Mouse (Mus musculus): ENCODE data around the gene Gjc1.

Gene Gjc1

DNA sequence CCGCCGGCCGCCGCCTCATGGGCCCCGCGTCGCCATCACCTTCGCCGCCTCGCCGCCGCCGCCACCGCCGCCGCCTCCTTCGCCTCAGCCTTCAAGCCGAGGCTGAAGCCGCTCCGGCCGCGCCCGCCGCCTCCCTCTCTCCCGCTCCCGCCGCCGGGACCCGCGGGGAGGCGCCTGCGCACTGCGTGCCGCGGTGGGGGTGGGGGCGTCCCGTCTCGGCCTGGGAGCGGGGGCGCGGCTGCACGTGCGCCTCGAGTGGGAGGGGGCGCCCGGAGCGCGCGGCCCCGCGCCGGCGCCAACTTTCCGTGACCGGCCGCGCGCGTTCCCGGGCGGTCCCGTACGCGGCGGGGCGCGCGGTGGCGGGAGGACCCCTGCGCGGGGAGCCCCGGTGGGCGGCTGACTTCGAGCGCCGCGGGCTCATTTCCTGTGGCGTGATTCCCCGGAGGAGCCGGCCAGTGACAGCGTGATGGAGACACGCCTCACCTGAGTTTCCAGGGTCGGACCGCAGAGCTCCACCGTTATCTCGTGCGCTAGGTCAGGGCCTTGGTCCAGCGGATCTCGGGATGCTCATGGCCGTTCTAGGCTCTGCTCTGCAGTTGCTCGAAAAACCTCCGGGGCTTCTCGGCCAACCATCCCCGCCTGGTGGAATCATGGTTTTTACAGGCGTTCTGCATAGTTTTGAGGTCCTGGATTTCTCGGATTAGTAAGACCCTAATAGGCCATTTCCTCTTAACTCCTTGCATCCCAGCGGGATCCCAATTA is at the start of gene Gjc1:
Gjc1 (minus strand) TSS at position 680 of the 762 bp plus-strand sequence.
- peak; percentile 38 to 54 for DNase-seq

DNA sequence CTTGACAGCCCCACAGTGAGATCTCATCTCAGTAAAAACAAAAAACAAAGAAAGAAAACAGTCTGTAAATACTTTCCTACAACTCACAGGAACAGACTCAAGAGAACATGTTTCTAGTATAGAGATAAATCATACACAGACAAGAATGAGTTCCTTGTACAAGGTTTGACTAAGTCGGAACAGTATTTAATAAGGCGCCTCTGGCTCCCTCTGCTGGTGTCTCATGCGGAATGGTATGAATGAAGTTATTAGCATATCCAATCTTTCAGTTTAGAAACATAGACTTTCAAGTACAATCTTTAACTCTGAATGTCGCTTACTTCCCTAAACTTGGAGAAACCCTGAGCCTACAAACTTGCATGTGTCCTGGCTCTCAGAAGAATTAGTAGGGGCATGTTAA is 44.8 kb upstream of the Gjc1 start:
- DNase-seq, result peak; percentile 42 to 54

DNA sequence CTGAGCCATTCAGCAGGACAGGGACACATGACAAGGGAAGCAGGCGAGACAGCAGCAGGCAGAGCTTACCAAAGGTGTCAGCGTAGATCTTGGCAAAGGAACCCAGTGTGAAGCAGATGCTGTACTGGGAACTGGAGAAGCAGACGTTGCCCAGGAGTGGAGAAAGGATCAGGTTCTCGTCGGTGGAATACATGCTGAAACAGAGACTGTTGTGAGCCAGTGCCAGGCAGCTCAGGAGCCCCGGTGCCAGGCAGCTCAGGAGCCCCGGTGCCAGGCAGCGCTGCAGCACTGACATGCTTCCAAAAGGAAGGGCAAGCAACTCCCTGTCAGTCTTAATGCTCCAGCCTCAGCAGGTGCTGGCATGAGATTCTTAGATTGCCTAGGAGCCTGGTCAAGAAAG is 40.4 kb upstream of the Gjc1 start:
- no peak for DNase-seq

DNA sequence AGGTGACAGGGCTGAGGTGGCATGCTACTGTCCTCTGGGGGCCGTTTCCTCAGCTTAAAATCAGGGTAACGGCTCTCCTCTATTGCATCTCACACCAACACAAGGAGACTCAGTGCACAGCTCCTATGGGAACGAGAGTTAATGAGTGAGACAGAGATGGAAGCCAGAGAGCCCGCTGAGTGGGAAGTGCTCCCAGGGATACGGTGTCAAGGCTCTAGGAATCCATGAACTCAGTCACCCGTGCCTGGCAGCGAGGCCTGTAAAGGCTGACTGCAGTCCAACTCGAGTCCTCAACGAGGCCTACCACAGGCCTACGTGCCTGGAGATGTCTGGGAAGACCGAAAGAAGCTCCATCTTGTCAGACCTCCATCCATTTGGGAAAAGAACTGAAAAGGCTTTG is 39.5 kb upstream of the Gjc1 start:
- DNase-seq, result no peak

DNA sequence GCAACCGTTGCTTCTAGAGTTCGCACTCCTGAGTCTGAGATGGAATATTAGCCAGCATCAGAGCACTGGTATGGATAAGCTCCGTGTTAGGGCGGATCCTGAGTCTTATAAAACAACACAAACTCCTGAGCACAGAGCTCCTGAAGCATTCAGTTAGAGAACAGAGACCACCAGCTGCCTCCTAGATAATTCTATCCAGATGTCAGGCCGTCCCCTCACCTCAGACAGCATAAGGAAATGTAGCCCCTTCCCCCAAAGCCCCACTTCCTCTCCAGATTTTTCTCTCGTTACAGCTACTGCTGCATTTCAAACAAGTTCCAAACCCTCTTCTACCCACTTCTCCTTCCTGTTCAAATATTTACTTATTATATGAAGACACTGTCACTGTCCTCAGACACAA is 36.4 kb upstream of the Gjc1 start:
- no peak for DNase-seq

DNA sequence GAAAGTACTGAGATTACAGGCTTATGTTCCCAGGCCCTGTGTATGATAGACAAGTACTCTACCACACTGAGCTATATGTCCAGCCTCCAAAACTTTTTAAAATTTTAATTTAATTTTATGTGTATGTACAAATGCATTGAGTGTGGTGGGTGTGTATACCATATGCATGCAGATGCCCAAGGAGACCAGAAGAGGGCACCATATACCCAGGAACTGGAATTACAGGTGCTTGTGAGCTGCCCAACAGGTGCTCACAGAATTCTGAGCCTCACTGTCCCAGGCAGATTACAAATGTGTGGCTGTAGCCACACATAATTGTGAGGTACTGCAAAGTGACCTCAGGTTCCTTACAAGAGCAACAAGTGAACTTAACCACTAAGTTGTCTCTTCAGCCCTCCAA is 34.3 kb upstream of the Gjc1 start:
- DNase-seq, result no peak

DNA sequence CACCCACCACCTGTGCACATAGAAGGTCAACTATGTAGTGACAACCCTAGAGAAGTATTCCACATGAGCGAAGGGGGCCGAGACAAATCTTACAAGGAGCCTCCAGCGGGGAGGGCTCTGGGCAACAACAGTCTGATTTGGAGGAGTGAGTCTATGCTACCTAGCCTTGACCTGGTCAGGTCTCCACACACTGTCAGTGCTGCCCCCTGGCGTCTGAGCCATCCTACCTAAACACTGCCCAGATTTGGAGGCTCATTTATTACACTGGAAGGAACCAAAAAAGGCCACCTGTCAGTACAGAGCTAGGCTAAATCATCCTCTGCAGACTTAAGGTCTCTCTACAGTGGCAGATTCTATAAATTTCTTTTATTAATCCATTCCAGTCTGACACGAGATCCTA is 32.4 kb upstream of the Gjc1 start:
- DNase-seq, result peak; percentile 48

DNA sequence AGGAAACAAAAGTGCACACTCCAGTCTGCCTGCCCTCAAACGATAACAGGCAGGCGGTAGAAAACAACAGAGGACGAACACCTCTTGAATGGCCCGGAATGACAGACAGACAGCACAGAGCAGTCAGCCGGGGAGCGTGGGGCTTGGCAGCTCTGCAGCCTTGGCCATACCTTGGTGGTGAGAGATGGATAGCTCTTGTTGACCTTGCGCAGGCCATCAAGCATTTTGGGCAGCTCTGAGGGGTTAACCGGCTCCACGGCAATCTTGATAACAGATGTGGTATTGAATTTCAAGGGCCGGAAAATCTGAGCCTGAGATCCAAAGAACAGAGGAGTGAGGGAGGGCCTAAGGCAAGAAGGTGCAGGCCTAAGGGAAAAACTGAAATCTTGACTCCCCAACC is 26.4 kb upstream of the Gjc1 start:
- no peak for DNase-seq

DNA sequence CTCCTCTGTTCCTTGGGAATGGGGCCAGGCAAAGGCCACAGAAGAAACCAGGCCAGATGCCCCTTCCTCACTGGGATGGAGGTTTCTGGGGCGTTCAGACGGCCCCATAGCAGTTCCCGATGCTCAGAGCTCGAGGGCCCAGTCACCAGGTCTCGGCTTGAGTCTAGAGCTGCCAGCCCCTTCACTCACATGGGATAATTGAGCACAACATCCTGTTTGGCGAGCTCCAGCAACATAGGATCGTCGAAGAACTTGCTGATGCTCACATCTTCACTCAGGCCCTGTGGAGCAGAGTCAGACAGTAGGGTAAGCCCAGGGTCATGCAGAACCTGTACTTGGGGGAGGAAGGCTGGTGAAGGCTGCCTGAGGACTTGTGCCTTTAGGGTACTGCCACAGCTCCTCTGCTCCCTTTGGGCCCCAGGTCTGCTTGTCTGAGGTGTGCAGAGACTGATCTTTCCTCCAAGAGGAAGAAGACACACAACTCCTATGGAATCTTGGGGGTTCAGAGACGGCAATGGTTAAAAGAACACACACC is 19.2 kb upstream of the Gjc1 start:
- no peak for DNase-seq

DNA sequence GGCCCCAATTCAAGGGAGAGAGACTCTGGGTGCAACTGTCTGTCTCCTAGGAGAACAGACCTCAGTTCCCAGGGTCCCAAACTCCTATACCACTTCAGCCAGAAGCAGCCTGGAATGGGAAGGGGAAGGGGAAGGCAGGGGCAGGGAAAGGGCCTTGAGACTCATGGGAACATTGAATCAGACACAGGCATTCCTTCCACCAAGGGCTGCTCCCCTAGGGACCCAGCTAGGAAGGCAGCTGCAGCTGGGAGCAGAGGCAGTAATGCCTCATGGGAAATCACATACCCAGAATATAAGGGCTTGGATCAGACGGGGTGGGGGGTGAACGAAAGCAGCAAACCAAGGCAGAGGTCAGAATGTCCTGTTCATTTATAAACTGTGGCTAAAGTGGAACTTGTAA is 18.6 kb upstream of the Gjc1 start:
- peak; percentile 6 to 12 for DNase-seq

DNA sequence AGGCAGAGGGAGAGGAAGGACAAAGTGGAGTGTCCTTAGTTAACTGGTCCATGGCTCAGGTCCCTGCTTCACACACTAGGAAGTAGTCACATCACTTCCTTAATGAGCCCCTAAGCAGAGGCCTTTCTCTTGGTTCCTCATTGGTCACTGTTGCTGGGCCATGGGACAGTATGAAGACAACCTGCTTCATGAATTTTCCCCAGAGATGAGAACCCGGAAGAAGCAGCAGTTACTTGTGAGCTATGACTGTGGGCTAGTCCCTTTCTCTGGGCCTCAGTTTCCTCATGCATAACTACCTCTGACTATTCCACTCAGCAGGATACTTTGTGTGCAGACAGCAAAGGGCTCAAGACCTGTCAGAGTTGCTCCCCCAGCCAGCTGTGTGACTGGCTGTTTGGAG is 17.9 kb upstream of the Gjc1 start:
- no peak for DNase-seq

DNA sequence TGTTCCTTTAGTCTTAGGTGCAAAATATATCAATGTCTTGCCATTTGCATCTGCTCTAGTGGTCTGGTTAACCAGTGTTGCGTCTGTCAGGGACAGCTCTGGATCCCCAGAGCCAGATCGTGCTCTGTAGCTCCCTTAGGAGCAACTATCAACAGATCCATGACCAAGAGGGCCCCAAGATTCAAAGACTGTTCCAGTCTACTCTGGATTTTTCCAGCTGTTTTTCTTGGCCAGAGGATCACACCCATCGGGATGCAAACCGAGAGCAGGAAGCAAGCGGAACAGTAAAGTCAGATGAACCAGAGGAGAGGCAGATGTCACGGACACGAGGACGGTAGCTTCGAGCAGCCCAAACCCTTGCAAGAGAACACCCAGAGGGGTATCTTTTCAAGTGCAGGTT is 16.6 kb upstream of the Gjc1 start:
- no peak for DNase-seq

DNA sequence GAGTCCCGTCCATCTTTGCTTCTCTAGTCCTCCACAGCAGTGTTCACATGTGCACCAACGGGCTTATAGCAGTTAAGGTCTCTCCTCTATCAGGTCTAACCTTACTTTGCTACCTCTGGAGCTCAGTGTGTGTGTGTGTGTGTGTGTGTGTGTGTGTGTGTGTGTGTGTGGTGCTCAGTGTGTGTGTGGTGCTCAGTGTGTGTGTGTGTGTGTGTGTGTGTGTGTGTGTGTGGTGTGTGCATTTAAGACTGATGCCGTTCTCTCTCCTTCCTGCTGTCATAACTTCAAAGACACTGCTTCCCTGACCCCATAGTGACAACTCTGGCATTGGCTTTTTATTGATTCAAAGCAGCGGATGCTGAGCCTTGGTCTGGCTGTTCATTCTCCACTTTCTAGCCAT is 16.0 kb upstream of the Gjc1 start, which contains the start of gene Higd1b:
Higd1b (plus strand) TSS at position 301 of the 400 bp plus-strand sequence.
- no peak for DNase-seq

DNA sequence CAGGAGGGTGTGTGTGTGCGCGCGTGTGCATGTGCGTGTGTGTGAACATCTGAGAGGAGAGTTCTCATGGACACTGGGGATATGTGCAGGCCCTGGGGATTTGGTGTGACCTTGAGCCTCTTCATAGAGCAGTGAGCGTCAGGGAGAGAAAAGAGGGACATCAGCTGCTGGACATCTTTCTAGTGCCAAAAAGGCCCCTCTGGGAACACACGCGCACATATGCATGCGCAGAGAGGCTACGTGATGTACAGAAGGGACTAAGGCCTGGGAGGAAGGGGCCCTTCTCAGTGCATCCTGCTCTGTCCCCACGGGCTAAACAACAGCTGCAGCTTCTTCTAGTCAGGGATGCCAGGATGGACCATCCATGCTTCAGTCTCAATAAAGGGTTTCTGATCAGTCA is 14.7 kb upstream of the Gjc1 start:
- peak in 1 of 2 experiments; percentile 26 for DNase-seq

DNA sequence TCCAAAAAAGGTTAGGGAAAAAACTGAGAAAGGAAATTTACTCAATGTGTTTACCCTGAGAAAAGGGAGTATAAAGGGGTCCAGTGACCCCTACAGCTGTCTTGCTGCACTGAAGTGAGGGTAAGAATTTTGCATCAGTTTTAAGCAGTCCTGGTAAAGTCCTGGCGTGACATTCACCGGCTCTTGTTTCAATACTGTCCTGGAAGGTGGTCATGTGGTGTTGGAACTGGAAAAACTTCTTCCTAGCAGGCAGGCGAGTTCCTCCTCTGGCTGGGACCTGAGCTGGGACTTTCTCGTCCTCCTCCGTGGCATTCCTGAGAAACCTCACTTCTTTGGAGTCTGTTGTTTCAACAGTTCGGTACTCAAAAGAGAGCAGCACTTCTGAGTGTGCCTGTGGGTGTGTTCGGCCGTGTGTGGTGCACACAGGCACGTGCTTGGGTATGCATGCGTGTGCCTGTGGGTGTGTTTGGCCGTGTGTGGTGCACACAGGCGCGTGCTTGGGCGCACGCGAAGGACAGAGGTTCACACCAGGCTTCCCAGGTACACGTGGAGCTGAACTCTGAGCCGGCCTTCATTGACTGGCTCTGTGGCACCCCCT is 13.3 kb upstream of the Gjc1 start:
- DNase-seq, result no peak

DNA sequence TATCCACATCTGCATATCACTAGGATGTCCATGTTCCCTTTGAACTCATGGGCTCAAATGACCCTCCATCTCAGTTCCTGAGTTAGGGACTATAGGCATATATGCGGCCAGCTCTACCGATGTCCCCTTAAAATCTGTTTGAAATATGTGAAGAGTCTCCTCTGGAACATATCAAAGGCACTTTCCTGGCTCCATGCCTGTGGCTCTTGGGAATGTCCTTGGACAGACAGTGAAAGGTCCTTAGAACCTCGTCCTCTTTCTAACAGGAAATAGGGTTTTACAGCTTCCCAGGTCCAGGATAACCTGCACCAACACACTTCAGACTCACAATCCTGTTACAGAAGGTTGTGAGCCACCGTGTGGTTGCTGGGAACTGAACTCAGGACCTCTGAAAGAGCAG is 10.8 kb upstream of the Gjc1 start:
- no peak for DNase-seq

DNA sequence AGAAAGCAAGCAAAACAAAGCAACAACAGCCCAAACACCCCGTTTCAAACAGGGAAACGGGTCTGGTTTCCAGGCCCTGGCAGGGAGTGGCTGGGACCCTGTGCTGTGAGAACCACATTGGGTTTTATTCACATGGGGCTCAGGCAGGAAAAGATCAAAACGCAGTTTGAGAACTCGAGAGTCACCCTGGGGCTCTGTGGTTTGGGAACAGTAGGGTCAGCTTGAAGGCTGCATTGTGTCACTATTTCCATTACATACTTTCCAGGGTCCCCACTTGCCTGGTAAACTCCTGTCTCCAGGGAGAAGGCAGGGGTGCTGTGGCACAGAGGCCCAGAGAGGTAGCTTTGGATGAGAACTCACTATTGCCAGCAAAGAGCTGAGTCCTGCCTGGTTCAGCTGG is 7.6 kb upstream of the Gjc1 start:
- DNase-seq, result no peak

DNA sequence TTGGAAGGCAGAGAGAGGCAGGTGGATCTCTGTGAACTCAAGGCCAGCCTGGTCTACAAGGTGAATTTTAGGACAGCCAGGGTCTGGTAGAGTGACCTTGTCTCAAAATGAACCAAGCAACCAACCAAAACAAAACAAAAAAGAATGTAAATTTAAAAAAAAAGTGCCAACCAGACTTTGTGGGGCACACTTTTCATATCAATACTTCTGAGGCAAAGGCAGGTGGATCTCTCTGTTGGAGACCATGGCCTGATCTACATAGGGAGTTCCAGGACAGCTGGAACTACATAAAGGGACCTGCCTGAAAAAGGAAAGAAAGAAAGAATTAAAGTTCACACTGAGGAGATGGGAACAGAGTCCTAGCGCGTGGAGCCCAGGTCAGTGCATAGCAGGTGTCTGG is 7.0 kb upstream of the Gjc1 start:
- DNase-seq, result no peak

DNA sequence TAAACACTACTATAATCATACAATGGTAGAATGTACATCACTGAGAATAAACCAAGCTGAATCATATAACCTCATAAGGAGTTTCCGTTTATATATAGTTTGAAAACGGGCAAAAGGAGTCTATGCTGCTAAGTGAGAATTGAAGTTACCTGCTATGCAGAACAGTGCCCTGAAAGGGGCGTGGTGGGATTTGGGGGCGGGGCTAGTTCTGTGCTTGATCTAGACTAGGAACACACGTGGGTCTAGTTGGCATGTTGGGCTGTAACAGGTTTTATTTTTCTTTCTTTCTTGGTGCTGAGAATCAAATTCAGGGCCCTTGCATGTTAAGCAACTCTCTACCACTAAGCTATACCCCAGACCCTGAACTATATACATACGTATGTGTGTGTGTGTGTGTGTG is 1.7 kb upstream of the Gjc1 start:
- DNase-seq, result no peak

DNA sequence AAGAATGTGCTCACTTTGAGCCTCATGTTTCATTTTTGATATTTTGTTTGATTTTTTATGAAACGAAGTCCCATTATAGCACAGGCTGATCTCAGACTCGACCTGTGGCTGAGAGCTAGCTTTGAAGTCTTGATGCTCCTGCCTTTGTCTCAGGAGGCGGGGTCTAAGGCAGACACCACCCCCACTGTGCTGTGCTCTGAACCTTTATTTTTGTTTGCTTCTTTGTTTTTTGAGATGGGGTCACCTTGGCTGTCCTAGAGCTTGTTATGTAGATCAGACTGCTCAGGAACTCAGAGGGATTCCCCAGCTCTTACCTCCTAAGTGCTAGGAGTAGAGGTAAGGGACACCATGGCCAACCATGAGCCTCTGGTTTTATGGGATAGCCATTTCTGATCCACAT is 932 bp upstream of the Gjc1 start:
- no peak for DNase-seq

DNA sequence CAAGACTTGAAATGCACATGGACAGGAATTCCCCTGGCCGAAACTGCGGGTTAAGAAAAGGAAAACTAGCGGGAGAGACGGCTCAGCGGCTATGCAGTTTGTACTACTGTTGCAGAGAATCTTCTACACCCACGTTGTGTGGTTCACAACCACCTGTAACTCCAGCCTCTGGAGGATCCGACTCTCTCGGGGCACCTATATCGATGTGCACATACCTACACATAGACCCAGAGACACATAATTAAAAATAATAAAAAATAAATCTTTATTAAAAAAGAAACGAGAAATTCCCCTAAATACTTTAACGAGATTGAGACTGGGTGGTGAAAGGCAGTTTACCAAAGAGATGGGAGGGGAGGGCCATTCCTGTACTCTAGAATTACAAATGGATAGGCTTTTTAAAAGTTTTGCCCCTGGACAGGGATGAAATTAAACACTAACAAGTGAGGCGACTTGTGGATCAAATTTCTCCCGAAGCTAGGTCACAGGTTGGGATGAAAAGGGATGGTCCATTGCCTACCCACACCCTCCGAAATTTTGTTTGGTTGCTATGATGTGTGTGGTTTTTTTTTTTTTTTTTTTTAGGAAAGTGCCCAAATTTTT is 384 bp upstream of the Gjc1 start:
- DNase-seq, result no peak

DNA sequence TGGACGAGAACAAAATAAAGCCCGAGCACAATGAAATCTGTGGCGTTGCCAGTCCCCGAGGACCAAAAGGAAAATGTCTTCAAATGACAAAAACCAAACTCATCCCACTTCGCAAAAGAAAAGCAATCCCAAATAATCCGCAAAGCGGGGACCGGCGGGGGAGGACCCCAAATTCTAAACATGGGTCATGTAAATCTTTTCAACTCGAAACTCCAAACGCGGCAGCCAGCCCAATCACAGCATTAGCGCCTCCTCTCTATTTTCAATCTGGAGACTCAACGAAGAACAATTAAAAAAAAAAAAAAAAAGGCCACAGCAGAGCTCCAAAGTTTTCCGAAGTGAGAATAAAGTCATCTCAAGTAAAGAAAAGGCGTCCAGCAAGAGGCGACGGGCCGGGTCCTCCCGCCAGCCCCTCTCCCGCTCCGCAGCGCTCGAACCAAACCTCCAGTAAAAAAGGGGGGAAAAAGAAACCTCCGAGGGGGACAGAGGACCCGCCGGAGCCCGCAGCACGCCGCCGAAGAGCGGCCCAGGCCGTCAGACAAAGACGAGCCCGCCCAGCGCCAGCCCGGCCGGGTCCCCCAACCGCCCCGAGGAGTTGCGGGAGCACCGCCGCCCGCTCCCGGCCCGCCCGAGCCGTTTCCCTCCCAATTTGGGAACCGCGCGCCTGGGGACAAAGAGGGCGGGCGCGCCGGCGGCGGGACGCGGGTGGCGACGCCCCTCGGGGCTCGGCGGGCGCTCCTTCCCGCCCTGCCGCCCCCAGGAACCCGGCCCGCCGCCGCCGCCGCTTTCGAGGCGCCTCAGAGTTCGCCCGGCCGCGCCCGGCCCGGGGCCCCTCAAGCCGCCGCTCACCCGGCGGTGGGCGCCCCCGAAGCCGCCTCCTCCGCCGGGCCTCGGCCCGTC is 1.1 kb downstream of the Gjc1 start:
- DNase-seq, result peak; percentile 13 to 16

DNA sequence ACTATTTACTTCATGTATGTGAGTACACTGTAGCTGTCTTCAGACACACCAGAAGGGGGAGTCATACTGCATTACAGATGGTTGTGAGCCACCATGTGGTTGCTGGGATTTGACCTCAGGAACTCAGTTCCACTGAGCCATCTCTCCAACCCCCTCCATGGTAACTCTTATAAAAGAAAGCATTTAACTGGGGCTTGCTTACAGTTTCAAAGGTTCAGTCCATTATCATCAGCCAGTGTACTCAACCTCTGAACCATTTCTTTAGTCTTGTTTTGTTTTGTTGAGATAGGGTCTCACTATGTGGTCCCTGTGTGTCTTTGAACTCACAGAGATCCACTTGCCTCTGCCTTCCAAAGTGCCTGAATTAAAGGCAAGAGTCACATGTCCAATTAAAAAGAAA is 4.6 kb downstream of the Gjc1 start:
- DNase-seq, result no peak

All from lung, adult 18-20 months (tissue).